Mouse (Mus musculus) brain, embryonic 14.5 days (tissue): ENCODE results near the gene Inip.

Experiments used
- CTCF ChIP-seq: fragments of 200-500 bp; IDR thresholded peaks from 2 replicates; pipeline ENCODE4 v1.5.1; 2012; ENCODE audit warnings: inconsistent platforms, mild to moderate bottlenecking, moderate library complexity, borderline replicate concordance; ENCODE audit not compliant: insufficient read depth, insufficient read length; ENCODE audit errors: extremely low read depth
- POLR2A ChIP-seq: fragments of 200-500 bp; IDR thresholded peaks from 2 replicates; pipeline ENCODE4 v1.6.1; 2012; ENCODE audit warnings: mild to moderate bottlenecking, inconsistent platforms, borderline replicate concordance; ENCODE audit not compliant: poor library complexity, insufficient read depth, insufficient read length, severe bottlenecking; ENCODE audit errors: extremely low read depth

DNA sequence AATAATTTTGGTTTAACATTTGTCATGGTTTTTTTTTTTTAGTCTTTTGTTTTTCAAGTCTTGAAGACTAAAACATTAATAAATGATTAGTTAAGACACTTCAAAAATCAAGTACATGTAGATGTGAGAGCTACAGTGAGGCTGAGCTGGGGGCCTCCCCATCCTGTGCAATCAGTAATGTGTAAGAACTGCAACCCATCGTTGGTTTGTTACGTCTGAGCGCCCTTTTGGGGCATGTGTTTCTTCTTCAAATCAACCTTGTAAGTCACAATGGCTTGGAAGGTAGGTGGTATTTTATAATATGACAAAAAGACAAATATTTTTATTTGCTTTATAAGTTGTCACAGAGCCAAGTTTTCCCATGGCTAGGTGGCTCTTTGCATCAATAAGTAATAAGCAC, 79.6 kb downstream of the Inip start:
- TF ChIP-seq CTCF (no peak), POLR2A (no peak)
